Mouse (Mus musculus) kidney, adult 9 months (tissue): ENCODE measurements at regions not wholly inside any gene's neighbourhood (a gene's known extent, or its start where the extent isn't known, plus 50 kb on each side); places are given as distances from the start of the nearest gene placed in this dataset.
"Not testable (repeated sequence)": the region's sequence is repeated elsewhere in the genome, so short reads cannot be mapped to it uniquely, and the experiment has no call there.

Experiments used
- DNase-seq: peaks from one replicate; pipeline ENCODE4 v3.0.0; 2022

- not testable (repeated sequence) for DNase-seq
These were observed 169.3 kb downstream of the Qk start for GRCm38 (mm10) chr17:10150403-10150689.

- no peak for DNase-seq
These were observed 169.8 kb downstream of the Qk start for GRCm38 (mm10) chr17:10149682-10150402.

- DNase-seq, result no peak
These were observed 172.5 kb downstream of the Qk start for GRCm38 (mm10) chr17:10147106-10147505.

GRCm38 (mm10) chr17:10146576-10146975 lies 173.1 kb downstream of the Qk start:
- DNase-seq, result no peak

- DNase-seq, result peak; percentile 65
These were observed 180.8 kb downstream of the Qk start for GRCm38 (mm10) chr17:10138847-10139246.

GRCm38 (mm10) chr17:10138374-10138773 lies 181.3 kb downstream of the Qk start:
- peak; percentile 10 for DNase-seq

- DNase-seq, result no peak
These were observed 184.5 kb downstream of the Qk start for GRCm38 (mm10) chr17:10135111-10135510.

- no peak for DNase-seq
These were observed 191.1 kb downstream of the Qk start for GRCm38 (mm10) chr17:10128591-10128990.

GRCm38 (mm10) chr17:10122411-10122810 lies 197.2 kb downstream of the Qk start:
- peak; percentile 19 for DNase-seq

GRCm38 (mm10) chr17:10112118-10112517 lies 207.5 kb downstream of the Qk start:
- DNase-seq, result no peak

- DNase-seq, result no peak
These were observed 209.3 kb downstream of the Qk start for GRCm38 (mm10) chr17:10110375-10110675.

- no peak for DNase-seq
These were observed 209.9 kb downstream of the Qk start for GRCm38 (mm10) chr17:10109511-10110374.

- DNase-seq, result no peak
These were observed 214.4 kb downstream of the Qk start for GRCm38 (mm10) chr17:10105299-10105698.

GRCm38 (mm10) chr17:10098199-10098598 lies 221.5 kb downstream of the Qk start:
- DNase-seq, result no peak

- DNase-seq, result no peak
These were observed 222.0 kb downstream of the Qk start for GRCm38 (mm10) chr17:10097691-10098090.

GRCm38 (mm10) chr17:10095841-10096301 lies 223.8 kb downstream of the Qk start:
- peak; percentile 65 for DNase-seq

GRCm38 (mm10) chr17:10094108-10094521 lies 225.5 kb downstream of the Qk start:
- peak; percentile 65 for DNase-seq

GRCm38 (mm10) chr17:10093437-10094107 lies 226.1 kb downstream of the Qk start:
- peak; percentile 47 for DNase-seq

GRCm38 (mm10) chr17:10087192-10087886 lies 232.3 kb downstream of the Qk start:
- DNase-seq, result no peak

GRCm38 (mm10) chr17:10086558-10086957 lies 233.1 kb downstream of the Qk start:
- no peak for DNase-seq

GRCm38 (mm10) chr17:10086132-10086531 lies 233.5 kb downstream of the Qk start:
- no peak for DNase-seq

GRCm38 (mm10) chr17:10081721-10082120 lies 237.9 kb downstream of the Qk start:
- DNase-seq, result no peak
